Mouse (Mus musculus) liver, adult 2 months (tissue): ENCODE measurements around the gene Olfr77. TPM values are rescaled to one million over a fixed set of nuclear protein-coding genes. Genes with fewer than 3 reads are reported as not detected.

Source experiments
- DNase-seq: peaks from one replicate; pipeline ENCODE4 v3.0.0-alpha.2; 2011; ENCODE audit warnings: low read depth, low spot score; ENCODE audit errors: extremely low read depth
- H3K27ac ChIP-seq: fragments of 200-500 bp; replicated peaks from 2 replicates; pipeline ENCODE4 v1.5.1; 2012; ENCODE audit warnings: low read depth, mild to moderate bottlenecking, control low read depth, inconsistent platforms, low read length; ENCODE audit not compliant: insufficient read depth
- H3K27me3 ChIP-seq: fragments of 200-500 bp; 2 replicates; pipeline ENCODE4 v1.6.1; 2012; ENCODE audit warnings: mild to moderate bottlenecking, moderate library complexity, low read length, inconsistent platforms; ENCODE audit not compliant: control insufficient read depth, insufficient read depth
- H3K36me3 ChIP-seq: fragments of 200-500 bp; 2 replicates; pipeline ENCODE4 v1.6.1; 2012; ENCODE audit warnings: low read length, inconsistent platforms; ENCODE audit not compliant: control insufficient read depth, insufficient read depth
- H3K4me1 ChIP-seq: fragments of 200-500 bp; 2 replicates; pipeline ENCODE4 v1.6.1; 2011; ENCODE audit warnings: low read length; ENCODE audit not compliant: control insufficient read depth, insufficient read depth
- H3K4me3 ChIP-seq: fragments of 200-500 bp; 2 replicates; pipeline ENCODE4 v1.5.1; 2011; ENCODE audit warnings: low read depth, mild to moderate bottlenecking, control low read depth, low read length, moderate library complexity; ENCODE audit not compliant: insufficient read depth
- H3K79me2 ChIP-seq: fragments of 200-500 bp; 2 replicates; pipeline ENCODE4 v1.6.1; 2012; ENCODE audit warnings: inconsistent platforms, mild to moderate bottlenecking, low read length, moderate library complexity; ENCODE audit not compliant: control insufficient read depth, insufficient read depth
- H3K9ac ChIP-seq: fragments of 200-500 bp; 2 replicates; pipeline ENCODE4 v1.6.1; 2012; ENCODE audit warnings: low read depth, mild to moderate bottlenecking, control low read depth, inconsistent platforms, low read length
- CTCF ChIP-seq: fragments of 200-500 bp; IDR thresholded peaks from 2 replicates; pipeline ENCODE4 v1.5.1; 2011; ENCODE audit warnings: low read depth, low read length, control low read depth
- POLR2A ChIP-seq: fragments of 200-500 bp; IDR thresholded peaks from 2 replicates; pipeline ENCODE4 v1.6.1; 2011; ENCODE audit warnings: low read length, control low read depth; ENCODE audit not compliant: insufficient read depth; ENCODE audit errors: extremely low read depth
- WGBS: fragments of 180-500 bp; shearing (Covaris S2); methylation state at CpG from one replicate; pipeline ENCODE4 v1.1.7; 2018; 5-methylcytosine and 5-hydroxymethylcytosine counted together
- polyA plus RNA-seq: library from polyadenylated mRNA; depleted of rRNA; stranded (reverse); fragments of >200 nt; gene quantifications from 2 replicates; pipeline ENCODE4 v1.2.3, GENCODE M21; 2012; rRNA removed
- total RNA-seq: library from RNA; depleted of rRNA; stranded (reverse); fragments of >200 nt; gene quantifications from 2 replicates; pipeline ENCODE4 v1.2.3, GENCODE M21; 2014; rRNA removed

Olfr77 gene
- total RNA-seq (not detected in 2 replicates), polyA plus RNA-seq (not detected in 2 replicates)

- Histone ChIP-seq H3K27me3 (no peaks in the 10 kb centered on the region), H3K9ac (no peak within 1 kb of the TSS), H3K36me3 (no peaks in the 10 kb centered on the region), H3K4me3 (no peak within 1 kb of the TSS), H3K4me1 (no peaks in the 10 kb centered on the region), H3K79me2 (no peaks in the 10 kb centered on the region), H3K27ac (no peak within 1 kb of the TSS)
- TF ChIP-seq POLR2A (no peak), CTCF (no peak)
- no peak for DNase-seq
- 89% methylated on average over 2 of the region's 2 CpGs for WGBS
Observed at GRCm38 (mm10) chr9:19916565-19916964, at the start of gene Olfr77. Olfr77 (plus strand) TSS chr9:19916865.

DNA sequence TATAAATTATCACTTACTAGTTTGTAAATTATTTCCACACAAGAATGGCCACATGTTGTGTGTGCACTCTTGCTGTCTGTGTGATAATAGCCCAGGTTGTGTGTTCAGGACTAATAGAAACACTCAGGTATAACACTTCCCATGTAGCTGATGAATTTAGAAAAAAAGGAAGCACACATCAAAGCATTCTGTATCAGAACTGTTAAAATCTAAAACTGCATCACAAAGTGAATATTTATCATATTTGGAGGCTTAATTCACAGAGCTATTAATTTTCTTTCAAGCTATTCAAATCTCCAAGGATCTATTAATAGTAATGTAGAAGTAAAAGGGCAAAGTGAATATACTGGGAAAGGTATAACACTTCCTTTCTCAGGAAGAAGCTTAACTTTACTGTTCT is 28.8 kb upstream of the Olfr77 start, which contains the start of gene Olfr862:
TSS of gene Olfr862 (minus strand) at position 101 of the 400 bp plus-strand sequence.
- no peak within 1 kb of the TSS for H3K9ac ChIP-seq
- no peaks in the 10 kb centered on the region for H3K36me3 ChIP-seq
- H3K4me1 ChIP-seq: no peaks in the 10 kb centered on the region
- H3K4me3 ChIP-seq: no peak within 1 kb of the TSS
- no peaks in the 10 kb centered on the region for H3K27me3 ChIP-seq
- TF ChIP-seq POLR2A: no peak
- TF ChIP-seq CTCF: no peak
- H3K79me2 ChIP-seq: no peaks in the 10 kb centered on the region
- no peak for DNase-seq
- no peak within 1 kb of the TSS for H3K27ac ChIP-seq

- DNase-seq: no peak
- no peaks in the 10 kb centered on the region for H3K79me2 ChIP-seq
- H3K4me1 ChIP-seq: no peaks in the 10 kb centered on the region
- 48% methylated on average over 4 of the region's 4 CpGs for WGBS
- H3K4me3 ChIP-seq: no peak overlapping the region
- no peaks in the 10 kb centered on the region for H3K36me3 ChIP-seq
- H3K9ac ChIP-seq: no peak overlapping the region
- TF ChIP-seq POLR2A (no peak), CTCF (no peak)
- H3K27me3 ChIP-seq: no peaks in the 10 kb centered on the region
- H3K27ac ChIP-seq: no peak overlapping the region
Observed at GRCm38 (mm10) chr9:19911170-19911569, 5.5 kb upstream of the Olfr77 start.

Other genes starting within 250 kb of the Olfr77 start
- not detected in 2 replicates for gene Olfr857, start 207.4 kb upstream of the Olfr77 start, total RNA-seq
- not detected in 2 replicates for gene Olfr857, start 207.4 kb upstream of the Olfr77 start, polyA plus RNA-seq
- gene Olfr58, start 136.6 kb upstream of the Olfr77 start, total RNA-seq: not detected in 2 replicates
- not detected in 2 replicates for gene Olfr58, start 136.6 kb upstream of the Olfr77 start, polyA plus RNA-seq
- gene Olfr859, start 112.0 kb upstream of the Olfr77 start, total RNA-seq: not detected in 2 replicates
- gene Olfr859, start 112.0 kb upstream of the Olfr77 start, polyA plus RNA-seq: not detected in 2 replicates
- not detected in 2 replicates for gene Olfr860, start 67.1 kb upstream of the Olfr77 start, total RNA-seq
- gene Olfr860, start 67.1 kb upstream of the Olfr77 start, polyA plus RNA-seq: not detected in 2 replicates
- gene Olfr862, start 28.9 kb upstream of the Olfr77 start, total RNA-seq: not detected in 2 replicates
- not detected in 2 replicates for gene Olfr862, start 28.9 kb upstream of the Olfr77 start, polyA plus RNA-seq
- not detected in 2 replicates for gene Olfr866, start 111.2 kb downstream of the Olfr77 start, total RNA-seq
- not detected in 2 replicates for gene Olfr866, start 111.2 kb downstream of the Olfr77 start, polyA plus RNA-seq
- gene Olfr867, start 140.7 kb downstream of the Olfr77 start, total RNA-seq: not detected in 2 replicates
- gene Olfr867, start 140.7 kb downstream of the Olfr77 start, polyA plus RNA-seq: not detected in 2 replicates
- gene Olfr868, start 181.8 kb downstream of the Olfr77 start, total RNA-seq: not detected in 2 replicates
- not detected in 2 replicates for gene Olfr868, start 181.8 kb downstream of the Olfr77 start, polyA plus RNA-seq
- gene Olfr869, start 212.1 kb downstream of the Olfr77 start, total RNA-seq: not detected in 2 replicates
- gene Olfr869, start 212.1 kb downstream of the Olfr77 start, polyA plus RNA-seq: not detected in 2 replicates